Mouse (Mus musculus) neural tube, embryonic 14.5 days (tissue): ENCODE data around the gene Fbxo30. TPM values are rescaled to one million over a fixed set of nuclear protein-coding genes. Genes with fewer than 3 reads are reported as not detected.
"Not testable (repeated sequence)": the region's sequence is repeated elsewhere in the genome, so short reads cannot be mapped to it uniquely, and the experiment has no call there.

Experiments
- ATAC-seq: fragments of 200-750 bp; cut with Nextera tagmentation; 2 replicates; pipeline ENCODE4 v1.8.0; 2017; ENCODE audit warnings: low read depth, mild to moderate bottlenecking, moderate TSS enrichment, moderate library complexity
- H3K27ac ChIP-seq: fragments of 300-500 bp; sonication (generic); 2 replicates; pipeline ENCODE4 v1.5.1; 2014; ENCODE audit warnings: low read depth, mild to moderate bottlenecking, control low read depth, low read length, moderate library complexity, mixed read lengths
- H3K27me3 ChIP-seq: fragments of 300-500 bp; sonication (generic); 2 replicates; pipeline ENCODE4 v1.6.1; 2014; ENCODE audit warnings: low read length; ENCODE audit not compliant: control insufficient read depth, insufficient read depth
- H3K36me3 ChIP-seq: fragments of 300-500 bp; sonication (generic); 2 replicates; pipeline ENCODE4 v1.6.1; 2014; ENCODE audit warnings: low read length, mixed read lengths; ENCODE audit not compliant: control insufficient read depth, insufficient read depth
- H3K4me1 ChIP-seq: fragments of 300-500 bp; sonication (generic); 2 replicates; pipeline ENCODE4 v1.6.1; 2014; ENCODE audit warnings: low read length; ENCODE audit not compliant: control insufficient read depth, insufficient read depth
- H3K4me2 ChIP-seq: fragments of 300-500 bp; sonication (generic); 2 replicates; pipeline ENCODE4 v1.6.1; 2014; ENCODE audit warnings: mild to moderate bottlenecking, low read depth, low read length, control low read depth
- H3K4me3 ChIP-seq: fragments of 300-500 bp; sonication (generic); 2 replicates; pipeline ENCODE4 v1.5.1; 2014; ENCODE audit warnings: low read depth, low read length, control low read depth, mixed read lengths
- H3K9ac ChIP-seq: fragments of 300-500 bp; sonication (generic); replicated peaks from 2 replicates; pipeline ENCODE4 v1.6.1; 2014; ENCODE audit warnings: low read depth, mild to moderate bottlenecking, control low read depth, low read length, mixed read lengths
- H3K9me3 ChIP-seq: fragments of 300-500 bp; sonication (generic); 2 replicates; pipeline ENCODE4 v1.6.1; 2016; ENCODE audit warnings: low read length; ENCODE audit not compliant: control insufficient read depth
- whole genome bisulfite sequencing: fragments of 180-500 bp; shearing (Covaris S2); extraction: QIAGEN DNeasy Blood & Tissue Kit; methylation state at CpG from one replicate; pipeline ENCODE4 v1.1.7; 2014; 5-methylcytosine and 5-hydroxymethylcytosine counted together
- polyA plus RNA-seq: library from polyadenylated mRNA; unstranded; fragments of >200 nt; fragmentation: Nextera tagmentation; extraction: Ambion mirVana; gene quantifications from 2 replicates; pipeline ENCODE4 v1.2.1, GENCODE M21; 2014

Fbxo30 gene
- polyA plus RNA-seq, 1 experiment from 2014 or later = 14.4 TPM

DNA sequence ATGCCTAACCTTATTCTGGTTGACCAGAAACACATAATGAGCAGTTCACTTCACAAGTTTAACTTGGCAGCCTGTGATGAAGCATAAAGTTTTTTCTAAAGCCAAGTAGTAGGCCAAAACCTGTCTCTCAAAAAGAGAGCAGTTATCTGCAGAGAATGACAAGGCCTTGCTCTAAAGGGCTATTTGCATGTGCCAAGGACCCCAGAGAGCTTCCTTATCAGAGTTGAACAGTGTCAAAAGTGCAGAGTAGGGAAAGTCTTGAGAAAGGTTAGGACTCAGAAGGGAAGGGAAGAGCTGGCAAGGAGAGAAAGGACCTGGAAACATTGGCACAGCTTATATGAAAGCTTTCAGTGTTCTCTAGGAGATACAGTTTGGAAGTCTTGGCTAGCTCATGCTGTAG, 29.4 kb downstream of the Fbxo30 start:
- Histone ChIP-seq H3K4me1 (no peaks in the 10 kb centered on the region), H3K36me3 (no peaks in the 10 kb centered on the region), H3K27me3 (no peaks in the 10 kb centered on the region), H3K27ac (no peak overlapping the region), H3K9me3 (no peaks in the 10 kb centered on the region), H3K4me2 (no peak overlapping the region), H3K4me3 (no peak overlapping the region), H3K9ac (no peak overlapping the region)
- no peak for ATAC-seq

DNA sequence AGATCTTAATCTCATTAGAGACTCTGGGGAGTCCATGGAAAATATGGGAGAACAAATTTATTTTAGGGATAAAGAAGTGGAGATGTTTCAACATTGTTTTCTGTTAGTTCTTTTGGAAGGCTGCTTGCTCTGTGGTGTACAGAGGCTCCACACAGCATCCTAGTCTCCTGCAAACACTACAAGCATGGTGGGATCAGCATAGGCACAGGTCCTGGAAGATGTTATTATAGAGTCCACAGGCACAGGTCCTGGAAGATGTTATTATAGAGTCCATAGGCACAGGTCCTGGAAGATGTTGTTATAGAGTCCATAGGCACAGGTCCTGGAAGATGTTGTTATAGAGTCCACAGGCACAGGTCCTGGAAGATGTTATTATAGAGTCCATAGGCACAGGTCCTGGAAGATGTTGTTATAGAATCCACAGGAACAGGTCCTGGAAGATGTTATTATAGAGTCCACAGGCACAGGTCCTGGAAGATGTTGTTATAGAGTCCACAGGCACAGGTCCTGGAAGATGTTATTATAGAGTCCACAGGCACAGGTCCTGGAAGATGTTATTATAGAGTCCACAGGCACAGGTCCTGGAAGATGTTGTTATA, 36.8 kb downstream of the Fbxo30 start:
- H3K4me3 ChIP-seq, H3K4me2 ChIP-seq, H3K9ac ChIP-seq, ATAC-seq, H3K4me1 ChIP-seq, H3K27ac ChIP-seq, H3K27me3 ChIP-seq, H3K36me3 ChIP-seq, H3K9me3 ChIP-seq: not testable (repeated sequence)

DNA sequence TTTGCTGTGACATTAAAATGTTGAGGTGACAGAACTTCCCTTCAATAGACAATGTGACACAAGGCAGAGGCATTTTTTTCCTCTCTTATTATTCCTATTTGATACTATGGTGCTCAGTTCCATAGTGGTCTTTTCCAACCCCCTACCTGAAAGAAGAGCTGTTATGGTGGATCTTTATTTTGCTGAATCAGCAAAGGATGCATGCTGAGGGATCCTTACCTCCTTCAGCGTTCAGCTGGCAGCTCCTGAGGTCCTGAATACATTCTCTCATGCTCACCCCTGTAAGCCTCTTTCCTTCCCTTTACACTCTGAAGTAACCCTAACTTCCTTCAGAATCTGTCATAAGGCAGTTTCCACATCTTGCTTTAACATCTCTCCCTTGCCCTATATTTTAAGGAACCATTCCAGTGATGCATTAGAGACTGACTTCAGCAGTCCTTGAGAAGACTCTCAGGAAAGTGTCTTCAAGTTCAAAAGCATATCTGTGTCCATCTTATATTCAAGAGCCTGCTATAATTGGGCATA, 38.4 kb downstream of the Fbxo30 start:
- H3K27ac ChIP-seq = no peak overlapping the region
- WGBS = 90% methylated on average over 1 of the region's 1 CpGs
- H3K4me3 ChIP-seq = no peak overlapping the region
- no peaks in the 10 kb centered on the region for H3K9me3 ChIP-seq
- no peaks in the 10 kb centered on the region for H3K27me3 ChIP-seq
- no peak overlapping the region for H3K4me2 ChIP-seq
- no peak for ATAC-seq
- no peaks in the 10 kb centered on the region for H3K4me1 ChIP-seq
- no peaks in the 10 kb centered on the region for H3K36me3 ChIP-seq
- no peak overlapping the region for H3K9ac ChIP-seq

GRCm38 (mm10) chr10:11322316-11322715, 41.2 kb downstream of the Fbxo30 start:
- Histone ChIP-seq H3K27me3 (no peaks in the 10 kb centered on the region), H3K36me3 (no peaks in the 10 kb centered on the region), H3K4me3 (no peak overlapping the region), H3K27ac (no peak overlapping the region), H3K9ac (no peak overlapping the region), H3K4me2 (no peak overlapping the region), H3K9me3 (no peaks in the 10 kb centered on the region), H3K4me1 (no peaks in the 10 kb centered on the region)
- WGBS = 91% methylated on average over 7 of the region's 7 CpGs
- no peak for ATAC-seq

GRCm38 (mm10) chr10:11323202-11323898, 42.2 kb downstream of the Fbxo30 start:
- Histone ChIP-seq H3K4me1 (no peaks in the 10 kb centered on the region), H3K9me3 (no peaks in the 10 kb centered on the region), H3K4me3 (no peak overlapping the region), H3K9ac (no peak overlapping the region), H3K4me2 (no peak overlapping the region), H3K36me3 (no peaks in the 10 kb centered on the region), H3K27ac (no peak overlapping the region), H3K27me3 (no peaks in the 10 kb centered on the region)
- 78% methylated on average over 4 of the region's 4 CpGs for WGBS
- no peak for ATAC-seq

- 92% methylated on average over 3 of the region's 3 CpGs for WGBS
Observed at GRCm38 (mm10) chr10:11326526-11326925, 45.4 kb downstream of the Fbxo30 start.

GRCm38 (mm10) chr10:11343205-11344141, 62.3 kb downstream of the Fbxo30 start, which contains the start of gene Epm2a:
Gene Epm2a (plus strand): TSS chr10:11343404.
- H3K9me3 ChIP-seq = no peaks in the 10 kb centered on the region
- peak within 1 kb of the TSS; percentile 97 for H3K27ac ChIP-seq
- under 1% methylated on average over 97 of the region's 106 CpGs for WGBS
- peaks cover 4% of the 10 kb centered on the region; the same call in 1 of the 2 replicates for H3K4me1 ChIP-seq
- peak within 1 kb of the TSS; percentile 75 for H3K4me3 ChIP-seq
- peak within 1 kb of the TSS; percentile 89 for H3K9ac ChIP-seq
- peak; percentile 97 for ATAC-seq
- H3K4me2 ChIP-seq = peak within 1 kb of the TSS; percentile 71
- H3K27me3 ChIP-seq = no peaks in the 10 kb centered on the region
- no peaks in the 10 kb centered on the region for H3K36me3 ChIP-seq

More at GRCm38 (mm10) chr10:11326526-11326925, 45.4 kb downstream of the Fbxo30 start:
- no peak overlapping the region for H3K27ac ChIP-seq
- H3K9ac ChIP-seq = no peak overlapping the region
- no peaks in the 10 kb centered on the region for H3K36me3 ChIP-seq
- no peak overlapping the region for H3K4me2 ChIP-seq
- no peak overlapping the region for H3K4me3 ChIP-seq
- no peak for ATAC-seq
- H3K4me1 ChIP-seq = no peaks in the 10 kb centered on the region
- no peaks in the 10 kb centered on the region for H3K27me3 ChIP-seq
- H3K9me3 ChIP-seq = no peaks in the 10 kb centered on the region

- H3K9ac ChIP-seq = 0 out of 2 replicates have a peak overlapping the region, but pooled peaks have one; percentile 8
- H3K27me3 ChIP-seq = no peaks in the 10 kb centered on the region
- no peak overlapping the region for H3K4me3 ChIP-seq
- no peak overlapping the region for H3K27ac ChIP-seq
- H3K9me3 ChIP-seq = no peaks in the 10 kb centered on the region
- no peaks in the 10 kb centered on the region for H3K36me3 ChIP-seq
- H3K4me2 ChIP-seq = no peak overlapping the region
- 82% methylated on average over 18 of the region's 18 CpGs for WGBS
- no peak for ATAC-seq
- H3K4me1 ChIP-seq = peaks cover 4% of the 10 kb centered on the region; the same call in 1 of the 2 replicates
Observed at GRCm38 (mm10) chr10:11344536-11345468, 63.7 kb downstream of the Fbxo30 start.
